Mouse (Mus musculus): ENCODE results near the gene Stk4.
A peak's percentile ranks its signal among the peaks of the same experiment; 100 is the strongest.

The Stk4 gene

GRCm38 (mm10) chr2:164082175-164082574, 12.1 kb downstream of the Stk4 start:
- DNase-seq = no peak

GRCm38 (mm10) chr2:164083609-164084341, 13.7 kb downstream of the Stk4 start:
- DNase-seq = no peak

- DNase-seq = no peak
Measured at GRCm38 (mm10) chr2:164084342-164084700, 14.2 kb downstream of the Stk4 start.

DNA sequence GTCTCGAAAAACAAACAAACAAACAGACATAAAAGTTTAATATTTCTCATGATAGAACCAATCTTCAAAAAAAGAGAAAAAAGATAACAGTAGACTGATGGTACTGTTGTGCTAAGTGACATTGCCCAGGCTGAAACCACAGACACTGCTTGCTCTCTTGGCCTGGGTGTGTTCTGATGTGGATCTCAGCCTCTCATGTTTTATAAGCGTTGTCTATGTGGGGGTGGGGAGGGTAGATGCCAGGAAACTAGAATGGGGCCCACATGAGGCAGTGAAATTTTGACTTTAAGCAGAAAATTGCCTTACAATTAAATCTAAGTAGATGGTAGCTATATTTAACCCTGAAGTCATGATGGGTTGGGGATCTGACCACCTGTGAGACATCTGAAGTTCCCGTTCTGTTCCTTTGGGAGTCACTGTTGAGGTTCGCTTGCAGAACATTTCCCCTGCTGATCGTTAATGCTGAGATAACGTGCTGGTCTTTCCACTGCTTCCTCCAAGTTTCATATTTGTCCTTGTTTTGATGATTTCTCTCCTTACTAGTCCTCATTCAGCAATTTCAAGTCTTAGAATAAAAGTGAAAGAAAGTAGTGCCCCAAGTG, 17.4 kb downstream of the Stk4 start:
- DNase-seq = no peak

GRCm38 (mm10) chr2:164089508-164089907, 19.4 kb downstream of the Stk4 start:
- DNase-seq = no peak

DNA sequence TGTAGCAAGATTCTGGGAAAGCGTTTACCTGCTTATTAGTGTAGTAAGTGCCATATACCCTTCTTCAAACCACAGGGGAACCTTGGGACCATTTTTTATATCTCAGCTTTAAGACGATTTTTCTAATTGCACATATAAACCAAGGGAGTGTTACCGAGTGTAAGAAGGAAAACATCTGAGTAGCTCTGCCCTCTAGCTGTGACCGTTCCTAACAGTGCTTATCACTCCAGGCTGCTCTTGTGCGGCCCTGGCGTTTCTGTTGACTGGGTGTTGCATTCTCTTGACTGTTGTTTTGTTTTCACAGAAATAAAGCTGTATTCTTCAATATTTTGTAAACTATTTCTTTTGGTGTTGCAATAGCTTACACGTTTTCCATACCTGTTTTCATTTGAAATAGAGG, 24.0 kb downstream of the Stk4 start:
- no peak for DNase-seq

- DNase-seq = no peak
Measured at GRCm38 (mm10) chr2:164098603-164099250, 28.6 kb downstream of the Stk4 start.

DNA sequence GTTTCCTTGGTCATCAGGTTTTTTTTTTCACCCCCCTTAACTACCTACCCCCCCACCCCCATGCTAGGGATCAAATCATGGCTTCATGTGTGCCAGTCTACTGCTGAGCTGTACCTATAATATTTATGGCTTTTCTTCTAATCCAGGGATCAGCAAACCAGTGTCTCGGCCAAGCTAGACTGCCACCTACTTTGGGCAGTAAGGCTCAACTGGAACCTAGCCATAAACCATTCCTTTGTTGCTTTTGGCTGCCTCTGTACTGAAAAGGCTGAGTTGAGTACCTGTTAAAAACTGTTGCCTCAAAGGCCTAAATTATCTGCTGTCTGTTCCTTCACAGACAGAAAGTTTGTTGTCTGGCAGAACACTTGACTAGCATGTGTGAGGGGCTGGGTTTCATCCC, 31.8 kb downstream of the Stk4 start:
- no peak for DNase-seq

DNA sequence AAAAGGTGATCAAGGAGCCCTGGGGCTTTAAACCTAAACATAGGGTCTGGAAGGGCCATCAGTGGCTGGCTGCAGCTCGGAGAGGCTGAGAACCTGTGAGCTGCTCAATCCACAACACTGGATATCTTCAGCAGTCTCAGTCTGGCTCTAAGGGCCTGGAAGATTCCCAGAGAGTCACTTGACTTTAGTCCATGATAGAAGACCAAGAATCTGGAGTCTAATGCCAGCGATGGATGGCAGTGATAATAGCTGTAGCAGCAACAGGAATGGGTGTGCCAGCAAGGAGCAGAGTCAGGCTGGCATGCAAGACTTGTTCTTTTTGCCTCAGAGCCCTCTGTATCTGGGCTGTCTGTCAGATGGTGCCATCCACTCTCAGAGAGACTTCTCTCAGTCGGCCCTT, 32.2 kb downstream of the Stk4 start:
- DNase-seq = no peak

DNA sequence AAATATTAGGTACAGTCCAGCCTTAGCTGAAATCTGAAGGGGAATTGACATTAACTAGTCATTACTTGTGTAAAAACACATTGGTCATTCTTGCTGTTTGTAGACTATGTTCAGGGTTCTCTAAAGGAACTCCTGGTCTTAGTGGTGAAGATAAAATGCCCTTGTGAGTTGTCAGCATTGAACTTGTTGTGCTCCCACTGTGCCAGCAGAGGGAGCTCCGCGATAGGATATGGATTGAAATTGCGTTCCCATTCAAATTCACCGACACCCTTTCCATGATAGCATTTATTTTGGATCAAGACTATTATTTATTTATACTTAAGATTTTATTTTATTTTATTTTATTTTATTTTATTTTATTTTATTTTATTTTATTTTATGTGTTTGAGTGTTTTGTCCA, 33.4 kb downstream of the Stk4 start:
- DNase-seq = peak; percentile 76

GRCm38 (mm10) chr2:164106287-164107035, 36.3 kb downstream of the Stk4 start:
- no peak for DNase-seq

GRCm38 (mm10) chr2:164107125-164107874, 37.2 kb downstream of the Stk4 start:
- DNase-seq = no peak

DNA sequence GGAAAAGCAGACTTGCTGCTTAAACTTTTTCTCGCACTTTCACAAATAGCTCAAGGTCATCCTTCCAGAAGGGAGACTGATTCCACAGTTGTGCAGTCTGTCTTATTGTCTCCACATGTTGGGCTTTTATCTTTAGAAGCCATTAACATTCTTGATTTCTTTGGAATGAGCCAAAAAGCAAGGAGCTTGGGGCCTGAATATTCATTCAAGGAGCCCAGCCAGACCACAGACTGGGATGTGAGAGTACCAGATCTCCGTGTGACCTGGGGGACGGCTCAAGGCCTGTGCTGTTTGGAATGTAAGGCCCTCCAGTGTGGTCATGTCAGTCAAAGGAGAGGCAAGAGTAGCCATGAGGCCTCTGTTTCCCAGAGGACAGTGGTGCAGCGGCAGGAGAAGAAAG, 38.4 kb downstream of the Stk4 start:
- no peak for DNase-seq

- DNase-seq = no peak
Measured at GRCm38 (mm10) chr2:164111546-164111945, 41.4 kb downstream of the Stk4 start.

DNA sequence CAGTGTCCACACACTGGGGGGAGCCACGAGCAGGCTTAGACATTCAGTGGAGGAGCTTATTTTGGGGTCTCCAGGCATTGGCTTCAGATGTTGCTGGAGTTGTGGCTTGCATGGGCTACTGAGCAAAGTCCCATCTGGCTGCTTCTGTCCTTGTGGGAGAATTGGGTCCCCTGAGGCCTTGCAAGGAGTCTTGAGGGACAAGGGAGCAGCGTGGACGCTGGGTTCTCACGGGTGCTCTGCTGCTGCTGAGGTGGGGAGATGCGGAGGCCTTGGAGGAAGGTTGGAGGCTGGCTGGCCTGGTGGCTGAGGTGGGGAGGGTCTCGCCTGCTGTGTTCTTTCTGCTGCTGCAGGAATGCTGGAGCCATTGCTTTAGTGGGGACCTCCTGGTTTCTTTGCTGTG, 43.9 kb downstream of the Stk4 start:
- DNase-seq = no peak

DNA sequence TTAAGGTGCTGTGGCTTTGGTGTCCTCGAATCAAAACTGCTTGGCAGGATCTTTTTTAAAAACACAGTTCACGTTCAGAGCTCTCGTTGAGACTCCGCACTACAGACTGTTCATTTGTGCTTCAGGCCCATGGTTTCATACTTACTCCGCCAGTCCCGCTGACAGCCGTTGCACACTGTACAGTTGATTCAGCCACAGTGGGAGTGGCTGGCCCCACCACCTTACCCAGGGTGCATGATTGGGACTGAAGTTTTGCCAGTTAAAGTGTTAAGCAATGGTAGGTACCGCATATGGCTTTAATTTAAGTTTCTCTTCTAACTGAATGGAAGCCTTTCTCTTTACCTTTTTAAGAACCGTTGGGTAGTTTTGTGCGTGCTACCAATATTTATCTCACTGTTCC, 45.4 kb downstream of the Stk4 start:
- no peak for DNase-seq

DNA sequence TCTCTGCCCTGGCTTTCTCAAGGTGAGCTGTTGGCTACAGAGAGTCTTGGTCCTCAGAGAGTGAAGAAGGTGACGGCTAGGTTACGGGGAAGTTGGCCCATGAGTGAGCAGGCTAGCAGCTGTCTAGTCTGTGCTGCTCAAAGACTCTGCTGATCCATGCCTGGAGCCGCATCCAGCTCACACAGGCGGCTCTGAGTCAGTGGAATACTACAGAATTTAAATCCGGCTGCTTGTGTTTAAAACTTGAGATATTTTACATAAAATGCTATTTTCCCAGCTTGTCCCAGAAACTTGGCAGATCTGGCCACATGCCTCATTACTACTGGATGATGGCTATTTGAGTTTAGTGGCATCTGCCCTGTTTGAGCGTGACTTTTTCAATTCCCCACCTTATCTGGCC, 49.4 kb downstream of the Stk4 start:
- no peak for DNase-seq

GRCm38 (mm10) chr2:164123169-164123766, 53.1 kb downstream of the Stk4 start:
- DNase-seq = no peak

- peak; percentile 69 for DNase-seq
Measured at GRCm38 (mm10) chr2:164126533-164126955, 56.4 kb downstream of the Stk4 start.

- DNase-seq = no peak
Measured at GRCm38 (mm10) chr2:164127297-164127696, 57.2 kb downstream of the Stk4 start.

- no peak for DNase-seq
Measured at GRCm38 (mm10) chr2:164128576-164129411, 58.7 kb downstream of the Stk4 start.

DNA sequence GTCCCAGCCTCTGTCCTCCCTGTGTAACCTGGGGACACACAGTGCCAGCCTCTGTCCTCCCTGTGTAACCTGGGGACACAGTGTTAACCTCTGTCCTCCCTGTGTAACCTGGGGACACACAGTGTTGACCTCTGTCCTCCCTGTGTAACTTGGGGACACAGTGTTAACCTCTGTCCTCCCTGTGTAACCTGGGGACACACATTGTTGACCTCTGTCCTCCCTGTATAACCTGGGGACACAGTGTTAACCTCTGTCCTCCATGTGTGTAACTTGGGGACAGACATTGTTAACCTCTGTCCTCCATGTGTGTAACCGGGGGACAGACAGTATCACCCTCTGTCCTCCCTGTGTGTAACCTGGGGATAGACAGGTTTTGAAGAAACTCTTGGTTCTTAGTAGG, 61.5 kb downstream of the Stk4 start:
- no peak for DNase-seq

Measured in right cerebral cortex, postnatal 14 days (tissue).